In the genomic region with DNA sequence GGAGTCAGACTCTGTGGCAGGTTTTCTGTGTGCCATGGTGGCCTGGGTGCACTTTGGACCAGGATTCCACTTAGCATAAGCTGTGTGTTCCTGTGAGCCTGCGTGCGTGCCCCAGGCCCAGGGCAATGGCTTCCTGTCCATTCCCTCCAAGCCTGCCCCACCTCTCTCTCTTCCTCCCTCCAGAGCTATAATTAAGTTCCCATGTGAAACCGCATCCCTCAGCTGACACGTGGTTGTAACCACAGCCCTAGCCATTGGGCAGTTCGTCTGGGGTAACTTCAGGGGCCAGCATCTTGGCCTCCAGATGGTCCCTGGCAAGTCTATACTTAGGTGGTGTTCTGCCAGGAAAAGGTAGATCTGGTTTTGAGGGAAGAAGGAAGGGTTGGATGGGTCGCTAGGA, we compare ENCODE assay signal across 8 mouse cellular contexts. TPM values are rescaled to one million over a fixed set of nuclear protein-coding genes. Genes with fewer than 3 reads are reported as not detected.
DNase-seq lines count a peak whose midpoint lies in the region; ATAC-seq and TF ChIP-seq lines count a peak whose summit lies in the region.

No protein-coding gene starts in this region.

- H3K36me3 ChIP-seq in lung, embryonic 14.5 days (ENCODE audit: insufficient read depth) = 0 out of 2 replicates have a peak, but pooled peaks cover 3% of the 10 kb centered on the region
- H3K36me3 ChIP-seq in limb, embryonic 10.5 days = peaks cover 30% of the 10 kb centered on the region
- H3K36me3 ChIP-seq in neural tube, embryonic 12.5 days = no peaks in the 10 kb centered on the region
- H3K36me3 ChIP-seq in midbrain, embryonic 15.5 days (replicated peaks) = no peaks in the 10 kb centered on the region
- no peaks in the 10 kb centered on the region for H3K36me3 ChIP-seq in thymus, adult 2 months (ENCODE audit: control insufficient read depth, insufficient read depth, low read length)

- no peak for TF ChIP-seq CTCF in lung, embryonic 14.5 days (IDR thresholded peaks at IDR 0.05; ENCODE audit: low read depth)
- no peak for TF ChIP-seq CTCF in thymus, adult 2 months (IDR thresholded peaks at IDR 0.05; ENCODE audit: borderline replicate concordance, control insufficient read depth, extremely low read depth, insufficient read depth, low read length, poor library complexity)

- no peak overlapping the region for H3K4me3 ChIP-seq in lung, embryonic 14.5 days (ENCODE audit: low read depth, low read length)
- H3K4me3 ChIP-seq in limb, embryonic 10.5 days = no peak overlapping the region
- H3K4me3 ChIP-seq in neural tube, embryonic 12.5 days = no peak overlapping the region
- no peak overlapping the region for H3K4me3 ChIP-seq in midbrain, embryonic 15.5 days
- no peak overlapping the region for H3K4me3 ChIP-seq in thymus, adult 2 months (ENCODE audit: control insufficient read depth, insufficient read depth, low read length)

- H3K4me2 ChIP-seq in lung, embryonic 14.5 days = no peak overlapping the region
- H3K4me2 ChIP-seq in neural tube, embryonic 12.5 days (replicated peaks) = 0 out of 2 replicates have a peak overlapping the region, but pooled peaks have one; percentile 3
- H3K4me2 ChIP-seq in midbrain, embryonic 15.5 days = no peak overlapping the region

- no peak for ATAC-seq in lung, embryonic 14.5 days (ENCODE audit: insufficient read depth)
- ATAC-seq in neural tube, embryonic 12.5 days (ENCODE audit: low FRiP score, low read depth) = no peak
- no peak for ATAC-seq in midbrain, embryonic 15.5 days (replicated peaks)

- WGBS in lung, embryonic 14.5 days = 56% methylated on average over 6 of the region's 6 CpGs
- 29% methylated on average over 6 of the region's 6 CpGs for WGBS in limb, embryonic 10.5 days
- WGBS in neural tube, embryonic 12.5 days = 57% methylated on average over 6 of the region's 6 CpGs
- 65% methylated on average over 6 of the region's 6 CpGs for WGBS in midbrain, embryonic 15.5 days
- WGBS in thymus, adult 2 months = 28% methylated on average over 6 of the region's 6 CpGs

- H3K27ac ChIP-seq in lung, embryonic 14.5 days (ENCODE audit: low read depth) = no peak overlapping the region
- H3K27ac ChIP-seq in limb, embryonic 10.5 days = peak overlapping the region; percentile 85
- no peak overlapping the region for H3K27ac ChIP-seq in neural tube, embryonic 12.5 days
- H3K27ac ChIP-seq in midbrain, embryonic 15.5 days = no peak overlapping the region
- H3K27ac ChIP-seq in thymus, adult 2 months (ENCODE audit: control insufficient read depth, insufficient read depth, low read length) = no peak overlapping the region

- peaks cover 8% of the 10 kb centered on the region; the same call in 1 of the 2 replicates for H3K4me1 ChIP-seq in lung, embryonic 14.5 days (ENCODE audit: insufficient read depth)
- H3K4me1 ChIP-seq in limb, embryonic 10.5 days = peaks cover 58% of the 10 kb centered on the region
- peaks cover 37% of the 10 kb centered on the region for H3K4me1 ChIP-seq in neural tube, embryonic 12.5 days
- H3K4me1 ChIP-seq in midbrain, embryonic 15.5 days = peaks cover 11% of the 10 kb centered on the region
- H3K4me1 ChIP-seq in thymus, adult 2 months (replicated peaks; ENCODE audit: control insufficient read depth, insufficient read depth, low read length) = peaks cover 17% of the 10 kb centered on the region

- H3K9me3 ChIP-seq in lung, embryonic 14.5 days (ENCODE audit: low read depth, low read length) = no peaks in the 10 kb centered on the region
- H3K9me3 ChIP-seq in limb, embryonic 10.5 days (replicated peaks) = no peaks in the 10 kb centered on the region
- H3K9me3 ChIP-seq in neural tube, embryonic 12.5 days = no peaks in the 10 kb centered on the region
- no peaks in the 10 kb centered on the region for H3K9me3 ChIP-seq in midbrain, embryonic 15.5 days

- H3K27me3 ChIP-seq in lung, embryonic 14.5 days (ENCODE audit: insufficient read depth, low read length) = no peaks in the 10 kb centered on the region
- no peaks in the 10 kb centered on the region for H3K27me3 ChIP-seq in limb, embryonic 10.5 days (ENCODE audit: low read depth, poor library complexity, severe bottlenecking)
- no peaks in the 10 kb centered on the region for H3K27me3 ChIP-seq in neural tube, embryonic 12.5 days (replicated peaks)
- no peaks in the 10 kb centered on the region for H3K27me3 ChIP-seq in midbrain, embryonic 15.5 days (replicated peaks)
- no peaks in the 10 kb centered on the region for H3K27me3 ChIP-seq in thymus, adult 2 months (ENCODE audit: control insufficient read depth, insufficient read depth, low read length)

- H3K9ac ChIP-seq in lung, embryonic 14.5 days = no peak overlapping the region
- H3K9ac ChIP-seq in neural tube, embryonic 12.5 days = no peak overlapping the region
- no peak overlapping the region for H3K9ac ChIP-seq in midbrain, embryonic 15.5 days

- DNase-seq in lung, embryonic 14.5 days = peak; percentile 37
- DNase-seq in lung, postnatal 14 days = no peak
- peak; percentile 79 for DNase-seq in gastrocnemius, postnatal 25 days
- DNase-seq in limb, embryonic 10.5 days (ENCODE audit: low spot score) = peak; percentile 64
- DNase-seq in thymus, postnatal 14 days = no peak
- no peak for DNase-seq in thymus, adult 2 months

- TF ChIP-seq POLR2A in thymus, adult 2 months (IDR thresholded peaks at IDR 0.05; ENCODE audit: control insufficient read depth, extremely low read depth, insufficient read depth, low read length, poor library complexity) = no peak

RNA-seq across cellular contexts. Expression of a gene that starts 15.1 kb away (rescaled TPM):
- 1.8 and 2.8 TPM in 2 replicates for polyA plus RNA-seq in lung, embryonic 14.5 days (2014; fragmentation: Nextera tagmentation; extraction: Ambion mirVana)
- 10 to 100 TPM; 29.1 to 30.2 TPM for total RNA-seq in gastrocnemius, postnatal 25 days (2021)
- 1.9 and 2.3 TPM in 2 replicates for polyA plus RNA-seq in limb, embryonic 10.5 days (2016; fragmentation: Nextera tagmentation; extraction: Ambion mirVana)
- polyA plus RNA-seq in neural tube, embryonic 12.5 days (2016; fragmentation: Nextera tagmentation; extraction: Ambion mirVana) = 2.2 and 2.3 TPM in 2 replicates
- polyA plus RNA-seq in midbrain, embryonic 15.5 days (2015; fragmentation: Nextera tagmentation; extraction: Ambion mirVana) = 1.8 TPM in 2 replicates
- 50.7 and 51.6 TPM in 2 replicates for polyA plus RNA-seq in thymus, adult 2 months (2012; rRNA removed)

RNA-seq across cellular contexts. Expression of a gene that starts 40.0 kb away (rescaled TPM):
- polyA plus RNA-seq in lung, embryonic 14.5 days (2014; fragmentation: Nextera tagmentation; extraction: Ambion mirVana) = 2.4 and 2.7 TPM in 2 replicates
- 1 to 10 TPM in 1 of 2 experiments, under 1 TPM in 1; 0.97 to 1.9 TPM for total RNA-seq in gastrocnemius, postnatal 25 days (2021)
- polyA plus RNA-seq in limb, embryonic 10.5 days (2016; fragmentation: Nextera tagmentation; extraction: Ambion mirVana) = 6.8 and 11.1 TPM in 2 replicates
- polyA plus RNA-seq in neural tube, embryonic 12.5 days (2016; fragmentation: Nextera tagmentation; extraction: Ambion mirVana) = 4.4 and 5.3 TPM in 2 replicates
- 5.3 and 7.3 TPM in 2 replicates for polyA plus RNA-seq in midbrain, embryonic 15.5 days (2015; fragmentation: Nextera tagmentation; extraction: Ambion mirVana)
- polyA plus RNA-seq in thymus, adult 2 months (2012; rRNA removed) = 247 and 277 TPM in 2 replicates

Comparison
In these comparisons a context has a peak if more than half of its experiments do, and no peak if none do; other contexts are left out.
1. DNase-seq: peak in lung, embryonic 14.5 days (single experiment), gastrocnemius, postnatal 25 days (single experiment) and limb, embryonic 10.5 days (single experiment); none in lung, postnatal 14 days (single experiment), thymus, postnatal 14 days (single experiment) and thymus, adult 2 months (single experiment).
2. RNA of a gene that starts 15.1 kb away (polyA plus RNA-seq): 50.7 to 51.6 TPM in thymus, adult 2 months; 1.8 to 2.8 TPM in lung, embryonic 14.5 days, 2.2 to 2.3 TPM in neural tube, embryonic 12.5 days, 1.9 to 2.3 TPM in limb, embryonic 10.5 days and 1.8 TPM in midbrain, embryonic 15.5 days; every median in the first group is over 10 times any median in the second.
3. RNA of a gene that starts 40.0 kb away (polyA plus RNA-seq): 247 to 277 TPM in thymus, adult 2 months; 6.8 to 11.1 TPM in limb, embryonic 10.5 days, 5.3 to 7.3 TPM in midbrain, embryonic 15.5 days, 4.4 to 5.3 TPM in neural tube, embryonic 12.5 days and 2.4 to 2.7 TPM in lung, embryonic 14.5 days; every median in the first group is over 10 times any median in the second.